Mouse (Mus musculus): Measurements from ENCODE around the gene Kcnj10. TPM values are rescaled to one million over a fixed set of nuclear protein-coding genes. Genes with fewer than 3 reads are reported as not detected.

Gene Kcnj10
- polyA plus RNA-seq, 1 experiment from 2014 or later: 0.06 TPM

GRCm38 (mm10) chr1:172304443-172304842 lies 36.6 kb upstream of the Kcnj10 start:
- Histone ChIP-seq H3K36me3 (no peaks in the 10 kb centered on the region), H3K4me1 (peaks cover 16% of the 10 kb centered on the region), H3K4me2 (no peak overlapping the region), H3K4me3 (no peak overlapping the region), H3K9ac (no peak overlapping the region), H3K27ac (no peak overlapping the region), H3K27me3 (no peaks in the 10 kb centered on the region), H3K9me3 (no peaks in the 10 kb centered on the region)
- 78% methylated on average over 6 of the region's 6 CpGs for WGBS
- ATAC-seq (ENCODE audit: insufficient number of reproducible peaks, insufficient read depth, low FRiP score, low TSS enrichment, low read depth): no peak

GRCm38 (mm10) chr1:172305153-172305552 lies 35.9 kb upstream of the Kcnj10 start:
- H3K4me2 ChIP-seq: no peak overlapping the region

GRCm38 (mm10) chr1:172305635-172306034 lies 35.4 kb upstream of the Kcnj10 start:
- no peak overlapping the region for H3K27ac ChIP-seq
- no peaks in the 10 kb centered on the region for H3K9me3 ChIP-seq
- H3K27me3 ChIP-seq: no peaks in the 10 kb centered on the region
- no peaks in the 10 kb centered on the region for H3K36me3 ChIP-seq
- no peak overlapping the region for H3K4me2 ChIP-seq
- WGBS: 76% methylated on average over 3 of the region's 3 CpGs
- ATAC-seq (ENCODE audit: insufficient number of reproducible peaks, insufficient read depth, low FRiP score, low TSS enrichment, low read depth): no peak
- peaks cover 28% of the 10 kb centered on the region for H3K4me1 ChIP-seq
- H3K4me3 ChIP-seq: no peak overlapping the region
- no peak overlapping the region for H3K9ac ChIP-seq

More at GRCm38 (mm10) chr1:172305153-172305552, 35.9 kb upstream of the Kcnj10 start:
- H3K4me1 ChIP-seq: peaks cover 23% of the 10 kb centered on the region
- no peak for ATAC-seq (ENCODE audit: insufficient number of reproducible peaks, insufficient read depth, low FRiP score, low TSS enrichment, low read depth)
- no peak overlapping the region for H3K27ac ChIP-seq
- WGBS: 93% methylated on average over 2 of the region's 2 CpGs
- H3K9ac ChIP-seq: no peak overlapping the region
- H3K36me3 ChIP-seq: no peaks in the 10 kb centered on the region
- no peaks in the 10 kb centered on the region for H3K27me3 ChIP-seq
- H3K9me3 ChIP-seq: no peaks in the 10 kb centered on the region
- no peak overlapping the region for H3K4me3 ChIP-seq

- Histone ChIP-seq H3K27me3 (no peaks in the 10 kb centered on the region), H3K27ac (no peak overlapping the region), H3K9ac (no peak overlapping the region), H3K4me1 (peaks cover 29% of the 10 kb centered on the region), H3K4me2 (no peak overlapping the region), H3K36me3 (no peaks in the 10 kb centered on the region), H3K9me3 (no peaks in the 10 kb centered on the region), H3K4me3 (no peak overlapping the region)
- 71% methylated on average over 4 of the region's 4 CpGs for WGBS
- no peak for ATAC-seq (ENCODE audit: insufficient number of reproducible peaks, insufficient read depth, low FRiP score, low TSS enrichment, low read depth)
These were observed 34.8 kb upstream of the Kcnj10 start for GRCm38 (mm10) chr1:172306196-172306595.

- peaks cover 25% of the 10 kb centered on the region for H3K4me1 ChIP-seq
These were observed 34.1 kb upstream of the Kcnj10 start for GRCm38 (mm10) chr1:172306885-172307284.

GRCm38 (mm10) chr1:172307936-172308335 lies 33.1 kb upstream of the Kcnj10 start:
- H3K27me3 ChIP-seq: no peaks in the 10 kb centered on the region
- no peak overlapping the region for H3K4me3 ChIP-seq
- no peak for ATAC-seq (ENCODE audit: insufficient number of reproducible peaks, insufficient read depth, low FRiP score, low TSS enrichment, low read depth)
- no peaks in the 10 kb centered on the region for H3K9me3 ChIP-seq
- H3K27ac ChIP-seq: 0 out of 2 replicates have a peak overlapping the region, but pooled peaks have one; percentile 33
- H3K4me2 ChIP-seq: no peak overlapping the region
- H3K4me1 ChIP-seq: peaks cover 26% of the 10 kb centered on the region
- 58% methylated on average over 10 of the region's 10 CpGs for WGBS
- no peak overlapping the region for H3K9ac ChIP-seq
- no peaks in the 10 kb centered on the region for H3K36me3 ChIP-seq

More at GRCm38 (mm10) chr1:172306885-172307284, 34.1 kb upstream of the Kcnj10 start:
- H3K27ac ChIP-seq: no peak overlapping the region
- ATAC-seq (ENCODE audit: insufficient number of reproducible peaks, insufficient read depth, low FRiP score, low TSS enrichment, low read depth): no peak
- H3K27me3 ChIP-seq: no peaks in the 10 kb centered on the region
- 66% methylated on average over 6 of the region's 6 CpGs for WGBS
- H3K4me2 ChIP-seq: no peak overlapping the region
- no peak overlapping the region for H3K9ac ChIP-seq
- no peaks in the 10 kb centered on the region for H3K9me3 ChIP-seq
- H3K4me3 ChIP-seq: no peak overlapping the region
- H3K36me3 ChIP-seq: no peaks in the 10 kb centered on the region

GRCm38 (mm10) chr1:172308409-172308808 lies 32.6 kb upstream of the Kcnj10 start:
- no peak overlapping the region for H3K9ac ChIP-seq
- H3K4me1 ChIP-seq: peaks cover 31% of the 10 kb centered on the region
- no peaks in the 10 kb centered on the region for H3K9me3 ChIP-seq
- no peak for ATAC-seq (ENCODE audit: insufficient number of reproducible peaks, insufficient read depth, low FRiP score, low TSS enrichment, low read depth)
- no peaks in the 10 kb centered on the region for H3K36me3 ChIP-seq
- no peak overlapping the region for H3K4me3 ChIP-seq
- no peaks in the 10 kb centered on the region for H3K27me3 ChIP-seq
- H3K27ac ChIP-seq: 0 out of 2 replicates have a peak overlapping the region, but pooled peaks have one; percentile 33
- WGBS: 100% methylated on average over 1 of the region's 1 CpGs
- no peak overlapping the region for H3K4me2 ChIP-seq

GRCm38 (mm10) chr1:172309699-172310398 lies 31.2 kb upstream of the Kcnj10 start:
- Histone ChIP-seq H3K4me1 (peaks cover 40% of the 10 kb centered on the region), H3K27me3 (no peaks in the 10 kb centered on the region), H3K27ac (peak overlapping the region; percentile 86), H3K4me3 (peak overlapping the region; percentile 32), H3K36me3 (no peaks in the 10 kb centered on the region), H3K9ac (peak overlapping the region; percentile 68), H3K9me3 (no peaks in the 10 kb centered on the region), H3K4me2 (peak overlapping the region; percentile 93)
- peak; percentile 72 for ATAC-seq (ENCODE audit: insufficient number of reproducible peaks, insufficient read depth, low FRiP score, low TSS enrichment, low read depth)
- WGBS: 2% methylated on average over 14 of the region's 14 CpGs

GRCm38 (mm10) chr1:172311248-172311906 lies 29.6 kb upstream of the Kcnj10 start:
- H3K9ac ChIP-seq: peak overlapping the region; percentile 77
- H3K4me3 ChIP-seq: peak overlapping the region; percentile 59
- ATAC-seq (ENCODE audit: insufficient number of reproducible peaks, insufficient read depth, low FRiP score, low TSS enrichment, low read depth): no peak
- no peaks in the 10 kb centered on the region for H3K27me3 ChIP-seq
- H3K9me3 ChIP-seq: no peaks in the 10 kb centered on the region
- H3K4me2 ChIP-seq: peak overlapping the region; percentile 93
- H3K36me3 ChIP-seq: no peaks in the 10 kb centered on the region
- peak overlapping the region; percentile 86 for H3K27ac ChIP-seq
- WGBS: 6% methylated on average over 23 of the region's 23 CpGs
- H3K4me1 ChIP-seq: peaks cover 40% of the 10 kb centered on the region

GRCm38 (mm10) chr1:172311921-172312767 lies 28.9 kb upstream of the Kcnj10 start:
- H3K27ac ChIP-seq: peak overlapping the region; percentile 86
- H3K36me3 ChIP-seq: no peaks in the 10 kb centered on the region
- H3K4me2 ChIP-seq: peak overlapping the region; percentile 93
- H3K4me3 ChIP-seq: peak overlapping the region; percentile 59
- peak overlapping the region; percentile 77 for H3K9ac ChIP-seq
- ATAC-seq (ENCODE audit: insufficient number of reproducible peaks, insufficient read depth, low FRiP score, low TSS enrichment, low read depth): peak; percentile 73
- H3K9me3 ChIP-seq: no peaks in the 10 kb centered on the region
- H3K27me3 ChIP-seq: no peaks in the 10 kb centered on the region
- H3K4me1 ChIP-seq: peaks cover 40% of the 10 kb centered on the region
- WGBS: under 1% methylated on average over 47 of the region's 55 CpGs

GRCm38 (mm10) chr1:172312768-172313561 lies 28.0 kb upstream of the Kcnj10 start:
- Histone ChIP-seq H3K9ac (peak overlapping the region; percentile 77), H3K36me3 (peaks cover 7% of the 10 kb centered on the region; the same call in 1 of the 2 replicates), H3K9me3 (no peaks in the 10 kb centered on the region), H3K4me3 (peak overlapping the region; percentile 59), H3K4me1 (peaks cover 46% of the 10 kb centered on the region), H3K4me2 (peak overlapping the region; percentile 93), H3K27me3 (no peaks in the 10 kb centered on the region), H3K27ac (peak overlapping the region; percentile 86)
- no peak for ATAC-seq (ENCODE audit: insufficient number of reproducible peaks, insufficient read depth, low FRiP score, low TSS enrichment, low read depth)
- 15% methylated on average over 16 of the region's 16 CpGs for WGBS
